Mouse (Mus musculus): ENCODE results near the gene Pemt. TPM values are rescaled to one million over a fixed set of nuclear protein-coding genes. Genes with fewer than 3 reads are reported as not detected.

The Pemt gene
- polyA plus RNA-seq, 1 experiment: 7.5 TPM

DNA sequence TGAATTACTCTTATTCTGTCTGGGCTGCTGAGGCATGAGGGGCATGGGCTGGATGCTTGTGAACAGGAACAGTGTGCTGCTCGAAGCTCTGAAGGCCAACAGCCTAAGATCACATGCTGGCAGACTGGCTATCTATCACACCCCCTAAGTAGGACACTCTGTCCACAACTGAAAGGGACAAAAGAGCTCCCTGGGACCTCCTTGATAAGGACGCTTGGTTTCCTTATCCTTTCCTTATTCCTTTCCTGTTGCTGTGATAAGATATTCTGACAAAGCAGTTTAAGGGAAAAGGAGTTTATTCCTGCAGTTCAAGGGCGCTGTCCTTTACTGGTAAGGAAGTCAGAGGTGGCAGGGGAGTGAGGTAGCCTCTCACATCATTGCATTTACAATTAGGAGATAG lies 105.6 kb downstream of the Pemt start:
- no peak for TF ChIP-seq CTCF (IDR thresholded peaks at IDR 0.05; ENCODE audit: borderline replicate concordance, insufficient read depth, low read depth, low read length)
- TF ChIP-seq POLR2A (IDR thresholded peaks at IDR 0.05; ENCODE audit: borderline replicate concordance, insufficient read depth, low read length): no peak
- DNase-seq: no peak
- Histone ChIP-seq H3K4me3 (replicated peaks; ENCODE audit: insufficient read depth, low read depth, low read length) (no peak overlapping the region), H3K27me3 (ENCODE audit: control insufficient read depth, insufficient read depth, low read length) (no peaks in the 10 kb centered on the region), H3K27ac (ENCODE audit: insufficient read depth, low read length) (no peak overlapping the region), H3K4me1 (ENCODE audit: control insufficient read depth, insufficient read depth, low read length) (no peaks in the 10 kb centered on the region)
- WGBS: 62% methylated on average over 3 of the region's 3 CpGs

DNA sequence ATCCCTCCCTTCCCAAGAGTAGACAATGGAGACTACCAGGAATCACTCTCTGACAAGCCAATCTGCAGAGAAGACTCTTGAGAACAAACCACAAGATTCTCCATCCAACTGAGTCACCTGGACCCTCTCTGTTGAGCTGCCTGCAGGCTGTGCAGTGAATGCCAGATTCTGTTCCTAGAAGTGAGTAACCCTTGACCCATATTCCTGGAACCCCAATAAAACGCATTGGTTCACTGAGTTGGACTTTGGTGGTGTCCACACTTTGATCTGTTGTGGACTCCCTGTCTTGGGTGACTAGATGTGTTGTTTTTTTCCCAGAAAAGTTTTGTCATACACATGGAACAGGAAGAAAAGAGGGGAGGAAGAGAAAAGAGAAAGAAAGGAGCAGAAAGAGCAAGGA lies 106.5 kb downstream of the Pemt start:
- TF ChIP-seq POLR2A (IDR thresholded peaks at IDR 0.05; ENCODE audit: borderline replicate concordance, insufficient read depth, low read length) (no peak), CTCF (IDR thresholded peaks at IDR 0.05; ENCODE audit: borderline replicate concordance, insufficient read depth, low read depth, low read length) (no peak)
- no peak for DNase-seq
- no peak overlapping the region for H3K27ac ChIP-seq (ENCODE audit: insufficient read depth, low read length)
- H3K27me3 ChIP-seq (ENCODE audit: control insufficient read depth, insufficient read depth, low read length): no peaks in the 10 kb centered on the region
- WGBS: 80% methylated on average over 1 of the region's 1 CpGs
- no peaks in the 10 kb centered on the region for H3K4me1 ChIP-seq (ENCODE audit: control insufficient read depth, insufficient read depth, low read length)
- no peak overlapping the region for H3K4me3 ChIP-seq (replicated peaks; ENCODE audit: insufficient read depth, low read depth, low read length)

DNA sequence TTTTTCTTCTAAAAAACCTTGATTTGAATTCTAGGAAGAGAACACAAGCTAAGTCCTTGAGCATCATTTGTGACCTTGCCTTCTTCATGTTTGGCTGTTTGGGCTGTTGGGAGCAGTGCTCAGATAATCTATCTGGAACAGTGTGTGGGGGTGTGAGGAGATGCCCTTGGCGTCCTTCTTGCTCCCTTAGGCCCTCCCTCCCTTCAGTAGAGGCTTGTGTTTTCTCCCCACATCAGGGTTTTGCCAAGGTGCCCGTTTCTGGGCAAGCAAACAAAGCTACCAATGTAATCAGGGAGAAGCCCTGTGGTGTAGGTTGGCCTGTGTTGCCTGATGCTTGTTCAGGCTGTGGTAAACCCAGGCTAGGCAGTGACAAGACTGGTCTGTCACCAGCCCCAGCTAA lies 108.7 kb downstream of the Pemt start:
- no peak overlapping the region for H3K27ac ChIP-seq (ENCODE audit: insufficient read depth, low read length)
- H3K27me3 ChIP-seq (ENCODE audit: control insufficient read depth, insufficient read depth, low read length): no peaks in the 10 kb centered on the region
- DNase-seq: no peak
- TF ChIP-seq POLR2A (IDR thresholded peaks at IDR 0.05; ENCODE audit: borderline replicate concordance, insufficient read depth, low read length) (no peak), CTCF (IDR thresholded peaks at IDR 0.05; ENCODE audit: borderline replicate concordance, insufficient read depth, low read depth, low read length) (no peak)
- no peaks in the 10 kb centered on the region for H3K4me1 ChIP-seq (ENCODE audit: control insufficient read depth, insufficient read depth, low read length)
- 29% methylated on average over 2 of the region's 2 CpGs for WGBS
- no peak overlapping the region for H3K4me3 ChIP-seq (replicated peaks; ENCODE audit: insufficient read depth, low read depth, low read length)

DNA sequence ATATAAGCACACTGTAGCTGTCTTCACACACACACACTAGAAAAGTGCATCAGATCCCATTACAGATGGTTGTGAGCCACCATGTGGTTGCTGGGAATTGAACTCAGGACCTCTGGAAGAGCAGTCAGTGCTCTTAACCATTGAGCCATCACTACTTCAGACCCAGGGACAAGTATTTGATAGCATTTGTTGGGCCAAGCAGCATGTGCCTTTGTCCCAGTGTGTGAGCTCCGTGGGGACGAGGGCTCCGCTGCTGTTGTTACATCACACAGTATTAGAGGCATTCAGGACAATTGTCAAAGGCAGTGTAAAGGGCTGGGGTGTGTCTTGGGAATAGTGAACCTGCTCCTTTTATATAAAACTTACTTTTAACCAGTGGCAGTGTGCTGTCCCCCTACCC lies 109.3 kb downstream of the Pemt start:
- H3K4me1 ChIP-seq (ENCODE audit: control insufficient read depth, insufficient read depth, low read length): no peaks in the 10 kb centered on the region

DNA sequence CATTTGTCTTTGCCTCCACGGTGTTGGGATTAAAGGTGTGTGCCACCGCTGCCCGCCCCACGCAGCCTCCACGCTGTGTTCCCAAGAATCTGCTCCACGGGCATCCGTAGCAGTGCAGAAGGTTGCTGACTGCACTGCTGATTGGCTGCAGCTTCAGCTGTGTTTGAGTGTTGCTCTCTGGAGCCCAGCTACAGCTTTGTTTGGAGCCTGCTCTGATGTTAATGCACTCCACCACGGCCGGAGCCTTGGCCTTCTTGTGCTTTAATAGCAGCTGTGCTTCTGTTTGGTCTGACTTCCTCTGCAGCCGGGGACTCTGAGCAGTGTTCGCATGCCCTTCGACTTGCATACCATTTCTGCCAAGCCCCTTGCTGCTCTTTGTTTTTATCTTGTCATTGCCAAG lies 112.3 kb downstream of the Pemt start:
- no peak overlapping the region for H3K27ac ChIP-seq (ENCODE audit: insufficient read depth, low read length)
- no peak overlapping the region for H3K4me3 ChIP-seq (replicated peaks; ENCODE audit: insufficient read depth, low read depth, low read length)
- no peaks in the 10 kb centered on the region for H3K27me3 ChIP-seq (ENCODE audit: control insufficient read depth, insufficient read depth, low read length)
- DNase-seq: no peak
- 39% methylated on average over 12 of the region's 12 CpGs for WGBS
- H3K4me1 ChIP-seq (ENCODE audit: control insufficient read depth, insufficient read depth, low read length): no peaks in the 10 kb centered on the region
- TF ChIP-seq CTCF (IDR thresholded peaks at IDR 0.05; ENCODE audit: borderline replicate concordance, insufficient read depth, low read depth, low read length) (no peak), POLR2A (IDR thresholded peaks at IDR 0.05; ENCODE audit: borderline replicate concordance, insufficient read depth, low read length) (no peak)

More for the DNA sequence above, 109.3 kb downstream of the Pemt start:
- Histone ChIP-seq H3K27me3 (ENCODE audit: control insufficient read depth, insufficient read depth, low read length) (no peaks in the 10 kb centered on the region), H3K27ac (ENCODE audit: insufficient read depth, low read length) (no peak overlapping the region), H3K4me3 (replicated peaks; ENCODE audit: insufficient read depth, low read depth, low read length) (no peak overlapping the region)
- 73% methylated on average over 3 of the region's 3 CpGs for WGBS
- TF ChIP-seq POLR2A (IDR thresholded peaks at IDR 0.05; ENCODE audit: borderline replicate concordance, insufficient read depth, low read length): no peak
- TF ChIP-seq CTCF (IDR thresholded peaks at IDR 0.05; ENCODE audit: borderline replicate concordance, insufficient read depth, low read depth, low read length): no peak
- DNase-seq: no peak

DNA sequence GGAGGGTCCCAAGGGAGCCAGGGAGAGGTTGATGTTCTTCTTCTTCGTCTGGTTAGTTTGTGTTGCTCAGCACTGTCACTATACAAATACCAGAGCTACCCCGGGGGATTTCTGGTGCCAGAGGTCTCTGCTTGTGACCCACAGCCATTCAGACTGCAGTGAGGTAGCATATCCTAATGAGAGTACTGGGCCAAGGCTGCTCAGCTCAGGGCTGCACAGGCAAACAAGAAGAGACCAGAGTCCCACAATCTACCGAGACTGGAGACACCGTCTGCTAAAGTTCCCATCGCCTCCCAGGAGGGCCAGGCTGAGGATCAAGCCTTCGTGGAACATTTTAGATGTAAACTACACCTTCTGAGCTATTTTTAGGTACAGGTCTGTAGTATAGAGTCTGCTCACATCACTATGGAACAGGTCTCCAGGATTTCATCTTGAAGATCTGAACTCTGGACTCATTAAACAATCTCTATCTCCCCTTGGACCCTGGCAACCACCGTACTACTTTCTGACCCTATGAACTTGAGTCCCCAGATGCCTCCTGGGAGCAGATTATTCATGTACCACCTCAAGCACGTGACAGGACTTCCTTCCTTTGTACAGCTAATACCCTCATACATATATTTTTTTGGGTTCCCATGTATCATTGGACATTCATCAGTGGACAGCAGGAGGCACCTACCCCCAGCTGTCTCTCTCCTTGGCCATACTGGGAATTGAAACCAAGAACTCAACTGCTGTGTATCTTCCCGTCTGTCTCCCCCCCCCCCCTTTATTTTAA lies 113.5 kb downstream of the Pemt start:
- no peak for TF ChIP-seq POLR2A (IDR thresholded peaks at IDR 0.05; ENCODE audit: borderline replicate concordance, insufficient read depth, low read length)
- TF ChIP-seq CTCF (IDR thresholded peaks at IDR 0.05; ENCODE audit: borderline replicate concordance, insufficient read depth, low read depth, low read length): no peak
- no peaks in the 10 kb centered on the region for H3K4me1 ChIP-seq (ENCODE audit: control insufficient read depth, insufficient read depth, low read length)

DNA sequence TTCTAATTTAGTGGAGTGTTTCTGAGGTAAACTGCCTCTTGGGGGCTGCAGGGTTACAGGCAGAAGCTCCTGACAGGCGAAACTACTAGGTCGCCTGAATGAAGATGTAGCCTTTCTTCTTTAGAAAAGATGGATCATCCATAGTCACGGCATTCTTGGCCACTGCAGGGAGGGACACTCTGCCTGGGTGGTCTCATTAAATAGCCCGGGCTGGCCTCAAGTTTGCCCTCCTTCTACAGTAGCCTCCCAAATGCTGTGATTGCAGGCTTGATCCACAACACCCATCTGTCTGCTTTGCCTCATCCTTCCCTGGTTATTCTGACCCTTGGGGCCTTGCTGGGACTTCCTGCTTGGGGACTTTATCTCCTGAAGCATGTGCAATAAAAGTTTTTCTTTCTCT lies 116.3 kb downstream of the Pemt start:
- Histone ChIP-seq H3K4me1 (ENCODE audit: control insufficient read depth, insufficient read depth, low read length) (no peaks in the 10 kb centered on the region), H3K27ac (ENCODE audit: insufficient read depth, low read length) (no peak overlapping the region), H3K27me3 (ENCODE audit: control insufficient read depth, insufficient read depth, low read length) (no peaks in the 10 kb centered on the region), H3K4me3 (replicated peaks; ENCODE audit: insufficient read depth, low read depth, low read length) (no peak overlapping the region)
- DNase-seq: no peak
- 41% methylated on average over 4 of the region's 4 CpGs for WGBS
- no peak for TF ChIP-seq POLR2A (IDR thresholded peaks at IDR 0.05; ENCODE audit: borderline replicate concordance, insufficient read depth, low read length)
- TF ChIP-seq CTCF (IDR thresholded peaks at IDR 0.05; ENCODE audit: borderline replicate concordance, insufficient read depth, low read depth, low read length): no peak

More for the DNA sequence above, 113.5 kb downstream of the Pemt start:
- WGBS: 59% methylated on average over 9 of the region's 9 CpGs
- H3K4me3 ChIP-seq (replicated peaks; ENCODE audit: insufficient read depth, low read depth, low read length): no peak overlapping the region
- DNase-seq: no peak
- no peak overlapping the region for H3K27ac ChIP-seq (ENCODE audit: insufficient read depth, low read length)
- no peaks in the 10 kb centered on the region for H3K27me3 ChIP-seq (ENCODE audit: control insufficient read depth, insufficient read depth, low read length)

DNA sequence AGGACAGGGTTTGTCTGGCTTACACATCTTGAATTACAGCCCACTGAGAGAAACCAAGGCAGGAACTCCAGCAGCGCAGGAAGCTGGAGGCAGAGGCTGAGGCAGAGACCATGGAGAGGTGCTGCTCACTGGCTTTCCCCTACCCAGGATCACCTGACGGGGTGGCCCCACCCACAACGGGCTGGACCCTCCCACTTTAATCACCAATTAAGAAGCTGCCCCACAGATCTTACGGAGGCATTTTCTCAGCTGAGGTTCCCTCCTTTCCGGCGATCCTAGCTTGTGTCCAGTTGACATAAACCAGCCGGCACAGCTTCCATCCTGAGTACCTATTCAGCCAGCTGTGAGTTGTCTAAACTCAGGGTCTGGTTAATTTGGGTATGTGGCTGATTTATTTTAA lies 125.0 kb downstream of the Pemt start:
- Histone ChIP-seq H3K4me1 (ENCODE audit: control insufficient read depth, insufficient read depth, low read length) (no peaks in the 10 kb centered on the region), H3K4me3 (replicated peaks; ENCODE audit: insufficient read depth, low read depth, low read length) (no peak overlapping the region), H3K27ac (ENCODE audit: insufficient read depth, low read length) (no peak overlapping the region), H3K27me3 (ENCODE audit: control insufficient read depth, insufficient read depth, low read length) (no peaks in the 10 kb centered on the region)
- TF ChIP-seq POLR2A (IDR thresholded peaks at IDR 0.05; ENCODE audit: borderline replicate concordance, insufficient read depth, low read length): no peak
- TF ChIP-seq CTCF (IDR thresholded peaks at IDR 0.05; ENCODE audit: borderline replicate concordance, insufficient read depth, low read depth, low read length): no peak
- WGBS: 30% methylated on average over 7 of the region's 7 CpGs
- no peak for DNase-seq

Other genes with a start within 250 kb of the Pemt start
- gene Flcn, start 236.5 kb downstream of the Pemt start, polyA plus RNA-seq (2012; rRNA removed): 81.1 and 88.2 TPM in 2 replicates
- gene Nt5m, start 207.0 kb downstream of the Pemt start, polyA plus RNA-seq (2012; rRNA removed): 99.5 and 99.6 TPM in 2 replicates
- gene Cops3, start 206.7 kb downstream of the Pemt start, polyA plus RNA-seq (2012; rRNA removed): 66.8 and 66.9 TPM in 2 replicates
- gene Med9, start 98.3 kb downstream of the Pemt start, polyA plus RNA-seq (2012; rRNA removed): 36.7 and 37.8 TPM in 2 replicates
- 5.1 and 5.2 TPM in 2 replicates for gene Rasd1, start 81.5 kb downstream of the Pemt start, polyA plus RNA-seq (2012; rRNA removed)
- 39.3 and 42.5 TPM in 2 replicates for gene Rai1, start 58.5 kb upstream of the Pemt start, polyA plus RNA-seq (2012; rRNA removed)
- 56.1 and 66.3 TPM in 2 replicates for gene Srebf1, start 176.1 kb upstream of the Pemt start, polyA plus RNA-seq (2012; rRNA removed)